Mouse (Mus musculus): Measurements from ENCODE around the gene Rsrc2. TPM values are rescaled to one million over a fixed set of nuclear protein-coding genes. Genes with fewer than 3 reads are reported as not detected.

Rsrc2 gene
- total RNA-seq, 2 experiments from 2014 or later = 65.4 to 76.6 TPM

GRCm38 (mm10) chr5:123699198-123699597, 50.0 kb downstream of the Rsrc2 start:
- peak; percentile 76 to 86 for DNase-seq (ENCODE audit: low spot score in 2 of 2)

- DNase-seq (ENCODE audit: low spot score in 2 of 2) = no peak
Measured at GRCm38 (mm10) chr5:123696961-123697360, 52.3 kb downstream of the Rsrc2 start.

- no peak for DNase-seq (ENCODE audit: low spot score in 2 of 2)
Measured at GRCm38 (mm10) chr5:123696244-123696643, 53.0 kb downstream of the Rsrc2 start.

GRCm38 (mm10) chr5:123694468-123694867, 54.7 kb downstream of the Rsrc2 start:
- no peak for DNase-seq (ENCODE audit: low spot score in 2 of 2)

GRCm38 (mm10) chr5:123684221-123685144, 64.7 kb downstream of the Rsrc2 start, which contains the start of gene Clip1:
Gene Clip1, minus strand, starts transcription at chr5:123684618.
- peak in 1 of 2 experiments; percentile 80 for DNase-seq (ENCODE audit: low spot score in 2 of 2)

GRCm38 (mm10) chr5:123683377-123684220, 65.6 kb downstream of the Rsrc2 start:
- peak; percentile 60 to 79 for DNase-seq (ENCODE audit: low spot score in 2 of 2)

GRCm38 (mm10) chr5:123683043-123683376, 66.2 kb downstream of the Rsrc2 start:
- peak in 1 of 2 experiments; percentile 31 for DNase-seq (ENCODE audit: low spot score in 2 of 2)

- DNase-seq (ENCODE audit: low spot score in 2 of 2) = no peak
Measured at GRCm38 (mm10) chr5:123682372-123682771, 66.8 kb downstream of the Rsrc2 start.

GRCm38 (mm10) chr5:123679546-123680263, 69.5 kb downstream of the Rsrc2 start:
- DNase-seq (ENCODE audit: low spot score in 2 of 2) = no peak

GRCm38 (mm10) chr5:123679106-123679505, 70.1 kb downstream of the Rsrc2 start:
- DNase-seq (ENCODE audit: low spot score in 2 of 2) = no peak

Other genes starting within 250 kb of the Rsrc2 start
- under 1 TPM; 0.35 to 0.36 TPM for gene B3gnt4, start 239.0 kb downstream of the Rsrc2 start, total RNA-seq (2021)
- 10 to 100 TPM; 73.5 to 83.4 TPM for gene Diablo, start 225.2 kb downstream of the Rsrc2 start, total RNA-seq (2021)
- gene Gm49027, start 223.9 kb downstream of the Rsrc2 start, total RNA-seq (2021) = 10 to 100 TPM in 1 of 2 experiments, 1 to 10 TPM in 1; 4.3 to 11.6 TPM
- gene Vps33a, start 176.4 kb downstream of the Rsrc2 start, total RNA-seq (2021) = 10 to 100 TPM; 43.8 to 49.3 TPM
- 10 to 100 TPM; 66.0 to 74.2 TPM for gene Clip1, start 64.8 kb downstream of the Rsrc2 start, total RNA-seq (2021)
- 10 to 100 TPM; 33.1 to 45.2 TPM for gene Zcchc8, start 28.3 kb downstream of the Rsrc2 start, total RNA-seq (2021)
- gene Kntc1, start 302 bp upstream of the Rsrc2 start, total RNA-seq (2021) = under 1 TPM; 0.53 to 0.90 TPM
- 1 to 10 TPM; 1.9 to 7.2 TPM for gene Hcar2, start 116.1 kb upstream of the Rsrc2 start, total RNA-seq (2021)
- 10 to 100 TPM in 1 of 2 experiments, 1 to 10 TPM in 1; 5.1 to 18.0 TPM for gene Hcar1, start 130.6 kb upstream of the Rsrc2 start, total RNA-seq (2021)
- gene Denr, start 157.8 kb upstream of the Rsrc2 start, total RNA-seq (2021) = 10 to 100 TPM; 54.7 to 74.1 TPM
- 1 to 10 TPM in 1 of 2 experiments, under 1 TPM in 1; 0.74 to 1.5 TPM for gene Gm43518, start 178.0 kb upstream of the Rsrc2 start, total RNA-seq (2021)
- 1 to 10 TPM; 4.3 to 4.5 TPM for gene Ccdc62, start 181.3 kb upstream of the Rsrc2 start, total RNA-seq (2021)
- gene Hip1r, start 224.2 kb upstream of the Rsrc2 start, total RNA-seq (2021) = 10 to 100 TPM; 20.1 to 28.4 TPM

All from adrenal gland, adult 18-20 months (tissue).